Mouse (Mus musculus) cerebellum, adult 9-11 months (tissue): ENCODE measurements around the gene Asb18.

Source experiments
- DNase-seq: peaks from one replicate; pipeline ENCODE4 v3.0.0; 2022

Asb18 gene

DNA sequence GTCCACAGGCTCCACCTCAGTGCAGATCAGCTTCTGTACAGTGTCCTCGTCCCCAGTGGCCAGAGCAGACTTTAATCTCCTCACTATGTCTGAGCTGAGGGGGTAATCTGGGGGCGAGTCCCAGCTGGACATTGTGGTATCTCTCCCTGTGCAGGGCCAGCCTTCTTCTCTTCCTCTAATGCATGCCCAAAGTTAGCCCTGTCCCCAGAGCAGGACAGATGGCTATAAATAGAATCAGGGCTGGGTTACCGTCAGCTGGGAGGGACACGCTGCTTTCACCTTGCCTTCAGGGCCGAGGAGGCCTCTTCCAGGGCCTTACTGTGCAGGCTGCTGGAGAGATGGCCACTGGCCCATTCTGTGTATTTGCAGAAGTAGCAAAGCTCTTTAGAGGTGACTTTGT is at the start of gene Asb18:
Asb18 (minus strand) TSS at position 221 of the 400 bp plus-strand sequence.
- peak; percentile 62 for DNase-seq

DNA sequence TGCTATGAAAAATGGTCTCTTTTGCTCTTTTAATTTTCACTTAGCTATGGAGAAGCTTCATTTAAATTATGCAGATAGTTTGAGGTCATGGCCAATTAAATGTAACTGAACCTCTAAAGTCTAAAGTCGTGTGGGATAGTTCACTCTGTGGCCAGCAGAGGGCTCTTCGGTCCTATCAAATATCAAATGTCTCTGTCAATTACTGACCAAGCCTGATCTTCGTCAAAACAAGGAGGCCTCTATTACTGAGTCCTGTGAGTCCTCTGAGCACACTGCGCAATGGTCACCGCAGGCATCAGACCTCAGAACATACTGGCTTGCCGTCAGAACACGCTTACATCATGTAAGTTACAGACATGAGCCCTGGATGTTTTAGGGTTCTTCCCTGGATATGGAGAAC is 46.1 kb upstream of the Asb18 start:
- DNase-seq = peak; percentile 28

DNA sequence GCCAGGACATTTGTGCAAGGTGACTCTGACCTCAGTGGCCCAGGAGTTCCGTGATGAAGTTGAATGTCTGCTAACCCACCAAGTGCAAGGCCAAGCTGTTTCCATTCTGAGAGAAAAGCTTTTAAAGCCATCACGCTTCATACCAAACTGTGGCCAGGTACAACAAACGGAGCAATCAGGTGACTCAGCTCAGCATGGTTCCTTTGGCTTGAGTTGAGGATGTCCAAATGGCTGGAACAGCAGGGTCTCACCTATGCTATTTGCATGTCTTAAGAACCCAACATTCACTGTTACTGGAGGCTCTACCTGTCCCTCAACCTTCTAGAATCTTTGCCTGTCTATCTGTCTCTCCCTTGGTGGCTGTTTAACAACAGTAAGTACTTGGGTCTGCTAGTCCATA is 45.6 kb upstream of the Asb18 start:
- DNase-seq = no peak

DNA sequence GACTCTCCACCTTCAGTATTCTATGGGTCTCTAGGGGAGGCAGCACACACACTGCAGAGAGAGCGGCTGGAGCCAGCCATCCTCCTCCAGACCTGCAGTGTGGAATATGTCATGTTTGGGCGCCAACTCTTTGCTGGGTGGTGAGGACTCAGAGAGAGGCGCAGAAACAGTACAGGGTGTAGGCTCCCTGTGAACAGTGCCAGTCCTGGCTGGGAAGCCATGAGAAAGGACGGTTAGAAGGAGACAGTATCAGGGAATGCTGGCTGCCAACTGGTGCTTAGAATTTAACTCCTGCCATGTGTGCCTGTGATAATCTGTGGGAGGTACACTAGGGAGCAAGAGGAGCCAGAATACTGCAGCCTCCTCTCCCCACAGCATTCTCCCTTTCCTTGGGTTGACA is 40.5 kb upstream of the Asb18 start:
- DNase-seq = no peak

DNA sequence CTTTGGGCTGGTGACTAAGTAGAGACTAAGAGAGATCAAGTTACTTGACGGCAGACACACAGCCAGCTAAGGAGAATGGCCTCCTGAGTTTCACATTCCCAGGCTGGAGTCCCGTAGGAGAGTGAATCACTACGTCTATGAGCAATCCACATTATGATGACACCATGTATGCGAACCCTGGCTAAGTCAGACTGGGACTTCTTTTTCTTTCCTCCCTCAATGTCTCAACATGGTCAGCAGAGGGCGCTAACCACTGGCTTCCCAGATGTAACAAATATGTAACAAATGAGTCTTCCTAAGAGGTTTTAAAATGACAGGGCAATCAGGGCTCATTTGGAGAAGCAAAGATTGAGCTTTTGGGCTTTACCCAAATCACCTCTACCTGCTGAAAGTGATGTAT is 36.9 kb upstream of the Asb18 start:
- peak; percentile 20 for DNase-seq

DNA sequence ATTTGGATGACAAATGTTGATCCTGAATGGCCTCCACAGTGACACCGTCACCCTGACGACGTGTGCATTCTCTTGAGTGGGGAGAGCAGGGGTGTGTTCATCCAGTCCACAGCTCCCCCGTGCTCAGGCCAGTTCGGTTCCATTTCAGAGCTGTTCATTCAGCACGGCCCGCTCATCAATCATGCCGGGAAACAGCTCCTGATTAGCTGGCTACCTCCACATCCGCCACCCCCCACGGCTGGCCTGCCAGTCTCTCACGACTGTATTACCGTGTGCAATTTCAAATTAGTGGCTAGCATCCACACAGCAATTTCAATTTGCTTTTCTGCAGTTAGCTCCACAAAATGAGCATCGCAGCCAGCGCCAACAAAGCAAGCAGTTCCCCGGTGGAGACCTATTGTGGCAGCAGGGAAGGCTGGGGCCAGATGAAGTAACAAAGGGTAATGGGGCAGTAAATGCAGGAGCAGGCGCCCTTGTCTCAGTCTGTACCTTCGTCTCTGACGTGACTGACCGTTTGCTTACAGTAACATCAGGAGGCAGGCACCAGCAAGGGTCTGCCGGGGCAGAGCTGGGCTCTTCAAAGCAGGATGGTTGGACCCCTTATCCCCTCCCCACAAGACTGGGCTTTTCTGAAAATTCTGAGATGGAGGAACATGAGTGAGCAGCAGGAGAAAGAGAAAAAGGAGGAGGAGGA is 35.7 kb upstream of the Asb18 start:
- DNase-seq = no peak

DNA sequence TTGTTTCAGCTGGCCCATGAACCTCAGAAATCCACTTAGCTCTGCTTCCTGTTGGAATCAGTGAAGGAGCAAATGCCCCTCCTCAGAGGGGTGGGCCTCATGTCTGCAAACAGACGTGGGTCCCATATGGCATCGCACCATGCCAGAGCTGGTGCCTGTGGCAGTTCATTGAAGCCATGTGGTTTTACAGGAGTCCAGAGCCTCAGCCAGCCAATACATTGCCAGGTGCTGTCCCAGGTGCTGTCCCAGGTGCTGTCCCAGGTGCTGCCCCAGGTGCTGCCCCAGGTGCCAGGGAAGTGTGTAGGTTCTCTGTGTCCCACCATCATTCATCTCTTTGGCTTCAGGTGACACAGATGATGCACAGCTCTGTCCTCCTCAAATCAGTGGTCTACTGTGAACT is 13.8 kb upstream of the Asb18 start:
- DNase-seq = no peak

DNA sequence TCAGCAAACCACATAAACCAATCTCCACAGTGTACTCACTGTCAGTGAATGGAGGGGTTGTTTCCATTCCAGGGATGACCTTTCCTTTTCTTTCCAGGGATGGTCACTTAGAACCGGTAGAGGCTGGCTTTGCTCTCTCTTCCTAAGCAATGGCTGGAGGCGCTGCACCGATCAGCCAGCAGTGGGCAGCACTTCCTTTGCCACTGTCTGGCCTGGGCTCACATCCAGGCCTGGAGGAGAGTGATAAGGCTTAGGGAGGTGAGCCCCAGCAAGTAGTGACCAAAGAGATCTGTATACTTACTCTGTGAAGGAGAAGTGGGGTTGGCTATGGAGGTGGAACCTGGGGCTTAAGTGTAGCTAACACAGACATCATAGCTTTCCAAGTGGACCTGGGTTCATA is 12.5 kb upstream of the Asb18 start:
- DNase-seq = no peak

DNA sequence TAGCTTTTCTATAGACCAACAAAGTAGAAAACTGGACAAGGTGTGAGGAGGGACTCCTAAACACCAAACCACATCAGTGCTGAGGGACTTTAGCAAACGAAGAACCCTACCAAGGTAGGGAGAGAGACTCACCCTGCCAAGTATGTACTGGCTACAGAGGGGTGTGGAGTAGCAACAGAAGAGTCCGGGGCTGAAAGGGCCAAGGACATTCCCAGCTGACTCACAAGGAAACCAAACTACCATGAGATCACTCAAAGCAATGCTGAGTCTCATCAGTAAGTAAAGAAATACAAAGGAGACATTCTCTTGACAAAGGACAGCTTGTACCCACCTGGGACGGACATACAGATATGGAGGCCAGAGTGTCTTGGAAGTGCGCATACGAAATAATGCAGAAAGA is 5.9 kb upstream of the Asb18 start:
- no peak for DNase-seq

DNA sequence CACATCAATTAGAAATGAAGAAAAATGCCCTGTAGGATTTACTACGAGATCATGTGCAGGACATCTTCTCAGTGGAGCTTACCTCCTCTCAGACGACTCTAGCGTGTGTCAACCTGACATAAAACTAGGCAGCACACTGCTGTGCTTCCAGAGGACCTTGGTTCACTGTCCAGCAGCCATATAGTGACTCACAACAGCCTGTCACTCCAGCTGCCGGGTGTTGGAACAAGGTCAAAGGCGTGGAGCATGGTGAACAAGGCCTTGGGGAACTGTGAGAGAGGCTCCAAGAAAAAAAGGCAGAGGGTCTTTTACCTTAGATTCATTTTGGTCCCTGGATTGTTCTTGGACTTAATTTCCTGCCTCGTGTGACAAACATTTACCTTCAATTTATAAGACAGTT is 3.6 kb upstream of the Asb18 start:
- no peak for DNase-seq

DNA sequence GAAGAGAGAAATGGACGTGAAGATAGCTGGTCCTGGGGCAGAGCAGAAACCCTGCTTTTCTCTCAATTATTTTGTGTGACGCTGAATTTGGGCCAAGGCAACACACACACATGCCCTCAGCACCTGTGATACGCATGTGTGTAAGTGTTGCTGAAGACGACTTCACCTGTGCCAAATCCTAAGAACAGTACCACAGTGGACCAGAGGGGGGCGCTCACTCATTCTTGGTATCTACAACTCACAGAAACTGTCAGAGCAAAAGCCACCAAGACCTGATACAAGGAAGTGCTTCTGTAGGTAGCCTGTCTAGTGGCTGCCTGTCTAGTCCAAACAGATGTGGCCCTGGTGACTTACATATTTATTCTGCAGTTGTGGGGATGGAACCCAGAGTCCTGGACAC is 1.2 kb downstream of the Asb18 start:
- DNase-seq = peak; percentile 21

DNA sequence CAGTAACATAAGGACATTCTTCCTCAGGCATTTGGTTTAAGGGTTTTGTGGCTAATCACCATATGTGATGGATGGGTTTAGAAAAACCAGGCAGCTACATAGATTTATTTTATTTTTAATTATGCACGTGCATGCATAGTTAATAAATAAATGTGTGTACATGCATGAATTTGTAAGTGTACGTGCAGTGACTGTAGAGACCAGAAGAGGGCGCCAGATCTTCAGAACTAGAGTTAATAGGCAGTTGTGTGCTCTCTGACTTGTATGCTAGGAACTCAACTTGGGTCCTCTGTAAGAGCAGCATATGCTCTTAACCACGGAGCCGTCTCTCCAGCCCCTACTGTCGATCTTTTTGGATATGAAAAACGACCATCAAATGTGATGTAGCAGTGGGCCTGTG is 1.6 kb downstream of the Asb18 start:
- no peak for DNase-seq

DNA sequence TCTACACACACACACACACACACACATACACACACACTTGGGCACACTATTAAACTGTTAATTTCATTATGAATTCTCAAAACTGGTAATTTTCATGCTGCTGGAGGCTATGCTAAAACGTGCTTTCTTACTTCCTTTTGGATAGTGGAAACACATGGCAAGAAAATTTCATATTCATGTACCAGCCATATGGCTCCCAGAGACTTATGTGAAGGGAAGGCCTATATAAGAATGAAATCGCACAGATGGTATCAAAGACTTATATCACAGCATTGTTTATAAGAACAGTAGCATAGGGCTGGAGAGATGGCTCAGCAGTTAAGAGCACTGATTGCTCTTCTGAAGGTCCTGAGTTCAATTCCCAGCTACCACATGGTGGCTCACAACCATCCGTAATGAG is 2.3 kb downstream of the Asb18 start:
- no peak for DNase-seq

DNA sequence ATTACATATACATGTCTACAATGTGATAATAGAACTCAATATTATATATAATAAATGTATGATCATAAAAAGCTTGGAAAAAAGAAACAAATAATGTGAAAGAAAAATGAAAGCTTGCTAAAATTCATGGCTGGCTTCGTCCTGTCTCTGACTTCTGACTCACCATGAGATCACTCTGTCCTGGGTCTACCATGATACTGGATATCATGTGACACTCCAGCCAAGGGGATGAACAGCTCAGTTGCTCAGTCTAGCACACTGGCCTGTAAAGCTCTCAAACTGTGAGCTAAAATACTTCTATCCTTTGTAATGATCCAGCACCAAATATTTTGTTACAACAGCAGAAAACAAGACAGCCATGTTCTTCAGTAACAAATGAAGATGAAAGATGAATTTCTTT is 4.4 kb downstream of the Asb18 start:
- no peak for DNase-seq

DNA sequence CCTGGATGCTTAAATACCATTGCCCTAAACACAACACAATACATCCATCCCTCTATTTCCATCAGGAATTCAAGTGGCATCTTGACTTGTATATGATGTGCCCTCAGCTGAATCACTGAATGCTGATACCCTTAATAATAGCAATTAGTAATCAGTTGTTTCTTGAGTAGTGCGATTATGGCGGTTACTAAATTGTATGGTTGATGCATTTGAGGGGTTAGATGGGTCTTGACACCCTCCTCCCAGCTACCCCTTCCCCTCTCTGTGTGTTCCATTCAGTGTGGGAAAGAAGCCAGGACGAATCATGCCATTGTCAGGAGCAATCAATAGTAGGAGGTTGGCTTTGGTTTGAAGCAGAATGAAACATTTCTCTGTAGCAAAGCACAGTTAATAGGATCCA is 5.3 kb downstream of the Asb18 start:
- no peak for DNase-seq

DNA sequence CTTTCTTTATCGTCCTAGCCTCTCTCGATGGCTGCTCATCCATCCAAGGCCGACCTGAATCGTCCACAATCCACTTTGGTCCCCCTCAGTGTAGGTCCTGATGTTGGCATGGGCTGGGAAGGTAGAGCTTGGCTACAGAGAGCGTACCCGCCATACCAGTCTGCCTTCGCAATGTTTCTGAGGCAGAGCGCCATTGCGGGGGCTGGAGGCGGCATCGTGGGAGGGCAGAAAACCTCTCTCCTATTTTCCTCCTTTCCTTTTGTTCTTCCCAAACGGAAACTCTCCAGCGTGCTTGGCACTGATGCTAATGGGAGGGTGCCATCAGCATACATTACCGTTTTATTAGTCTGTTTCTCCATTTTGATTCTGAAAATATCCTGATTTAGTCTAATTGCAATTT is 7.8 kb downstream of the Asb18 start:
- no peak for DNase-seq

DNA sequence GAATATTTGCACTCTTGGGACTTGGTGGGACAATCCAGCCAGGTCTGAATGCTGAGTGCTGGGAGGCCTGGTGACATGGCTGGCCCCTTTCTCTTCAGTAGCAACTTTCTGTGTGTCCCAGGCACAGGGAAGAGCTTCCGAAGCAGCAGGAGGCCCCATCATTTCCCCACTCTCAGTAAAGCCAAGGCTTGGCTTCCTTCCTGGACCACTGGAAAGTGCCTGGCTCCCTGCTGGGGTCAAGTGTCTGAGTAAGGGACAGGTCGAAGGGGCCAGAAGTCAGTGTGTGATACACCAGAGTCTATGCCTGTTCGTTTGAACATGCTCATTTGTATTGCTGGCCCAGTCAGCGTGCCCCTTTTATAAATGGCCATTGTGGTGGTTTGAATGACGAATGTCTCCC is 13.5 kb downstream of the Asb18 start:
- DNase-seq = no peak

DNA sequence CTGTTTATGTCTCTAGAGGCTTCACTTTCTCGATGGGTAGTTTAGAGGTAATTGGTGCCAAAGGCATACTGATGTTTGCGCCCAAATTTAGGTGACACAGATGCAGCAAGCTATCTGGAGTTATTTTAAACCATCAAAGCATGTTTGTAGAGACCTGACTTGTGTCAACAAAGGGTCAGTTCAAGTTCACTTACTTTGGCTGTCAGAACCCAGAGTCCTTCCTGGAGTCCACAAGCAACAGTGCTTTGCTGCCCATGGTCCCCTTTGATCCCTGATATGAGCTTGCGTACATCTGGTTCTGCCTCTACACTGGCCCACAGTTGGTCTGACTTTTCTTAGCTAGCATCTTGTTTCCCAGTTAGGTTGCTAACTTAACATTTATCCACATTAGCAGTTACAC is 14.6 kb downstream of the Asb18 start:
- no peak for DNase-seq

DNA sequence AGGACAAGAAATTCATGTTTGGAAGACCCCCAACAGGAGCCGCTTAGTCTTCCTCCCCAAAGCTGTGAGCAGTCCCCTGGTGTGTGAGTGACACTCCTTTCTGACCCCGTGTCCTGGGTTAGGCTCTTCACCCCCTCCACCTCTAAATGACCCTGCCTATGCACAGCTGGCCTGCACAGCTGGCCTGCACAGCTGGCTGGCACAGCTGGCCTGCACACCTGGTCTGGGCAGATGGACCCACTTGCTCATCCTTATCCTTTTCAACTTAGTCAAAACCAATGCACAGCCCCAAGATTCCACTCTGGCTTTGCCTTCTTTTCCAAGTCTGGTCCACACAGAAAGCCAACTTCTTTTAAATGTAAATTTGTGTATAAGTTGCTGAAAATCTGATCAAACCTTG is 15.8 kb downstream of the Asb18 start:
- no peak for DNase-seq

DNA sequence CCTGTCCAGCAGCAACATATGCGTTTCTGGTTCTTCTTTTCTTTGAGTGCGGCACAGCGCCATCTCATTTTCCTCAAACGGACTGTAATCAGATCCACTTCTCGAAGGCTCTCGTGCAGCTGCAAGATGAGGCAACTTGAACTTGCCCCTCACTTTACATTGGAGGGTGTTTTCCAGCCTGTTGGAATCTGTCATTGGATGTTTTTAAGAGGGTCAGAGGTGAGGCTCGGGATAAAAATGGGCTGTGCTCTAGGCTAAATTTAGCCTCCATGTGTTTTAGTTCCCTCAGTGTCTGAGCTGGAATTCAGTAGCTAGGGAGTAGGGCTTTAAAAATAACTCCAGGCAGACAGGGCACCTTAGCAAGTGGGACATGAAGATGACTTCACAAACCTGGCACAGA is 16.4 kb downstream of the Asb18 start:
- no peak for DNase-seq

DNA sequence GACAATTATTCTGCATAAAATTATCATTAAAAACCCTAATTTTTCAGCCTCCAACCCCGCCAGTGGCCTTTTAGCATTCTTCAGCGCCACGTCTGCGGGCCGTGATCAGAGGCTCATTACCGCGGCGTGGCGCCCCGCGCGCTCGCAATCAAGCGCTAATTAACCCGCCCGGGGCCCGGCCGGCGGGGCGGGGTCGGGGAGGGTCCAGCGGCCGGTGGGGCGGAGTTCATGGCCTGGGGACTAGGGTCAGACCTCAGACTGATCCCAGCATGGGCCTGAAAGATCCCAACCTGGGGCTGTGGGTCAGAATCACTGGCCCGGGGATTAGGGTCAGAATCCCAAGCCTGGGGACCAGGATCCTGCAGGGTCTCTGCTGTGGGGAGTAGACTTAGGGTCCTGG is 22.2 kb downstream of the Asb18 start:
- no peak for DNase-seq

DNA sequence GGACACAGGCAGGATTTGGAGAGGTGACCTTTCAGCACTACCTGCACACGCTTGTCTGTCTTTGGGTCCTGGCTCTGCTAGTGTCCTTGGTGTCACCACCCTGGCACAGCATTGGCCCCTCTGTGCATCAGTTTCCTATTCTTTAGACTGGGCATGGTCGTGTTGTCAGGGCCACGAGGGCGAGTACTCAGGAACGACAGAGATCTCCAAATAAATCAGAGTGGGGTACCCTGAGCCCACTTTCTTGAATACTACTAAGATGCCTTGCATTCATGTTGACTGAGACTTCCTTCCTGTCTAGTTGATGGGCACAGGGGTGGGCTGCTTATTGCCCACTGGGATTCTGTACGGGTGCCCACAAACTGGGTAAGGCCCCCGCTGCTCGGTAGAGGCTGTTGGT is 37.2 kb downstream of the Asb18 start:
- DNase-seq = no peak

DNA sequence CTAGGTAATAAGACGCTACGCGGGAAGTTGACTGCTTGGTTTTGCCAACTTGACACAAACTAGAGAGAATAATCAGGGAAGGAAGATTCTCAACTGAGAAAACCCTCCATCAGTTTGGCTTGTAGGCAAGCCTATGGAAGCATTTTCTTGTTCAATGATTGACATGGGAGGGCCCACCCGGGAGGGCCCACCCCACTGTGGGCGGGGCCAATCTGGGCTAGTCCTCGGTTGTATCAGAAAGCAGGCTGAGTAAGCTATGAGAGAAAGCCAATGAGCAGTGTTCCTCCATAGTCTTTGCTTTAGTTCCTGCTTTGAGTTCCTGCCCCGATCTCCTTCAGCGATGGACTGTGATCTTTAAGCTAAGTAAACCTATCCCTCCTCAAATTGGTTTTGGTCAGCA is 38.1 kb downstream of the Asb18 start:
- DNase-seq = no peak

DNA sequence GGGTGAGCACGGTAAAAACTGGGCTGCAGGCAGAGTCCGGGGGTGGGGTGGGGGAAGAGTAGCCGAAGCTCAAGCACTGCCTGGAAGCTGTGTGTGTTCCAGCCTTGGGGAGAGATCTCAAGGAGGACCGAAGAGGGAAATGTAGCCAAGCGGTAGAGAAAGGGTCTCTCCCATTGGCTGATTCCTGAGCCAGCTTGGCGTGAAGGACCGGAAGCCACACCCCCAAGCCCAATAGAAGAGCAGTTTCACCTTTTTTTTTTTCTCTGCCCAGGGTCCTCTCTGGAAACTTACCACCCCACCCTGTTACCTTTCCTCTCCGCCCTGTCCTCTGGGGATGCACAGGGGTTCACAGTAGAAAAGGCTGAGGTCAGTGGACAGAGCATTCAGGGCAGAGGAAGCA is 39.9 kb downstream of the Asb18 start:
- DNase-seq = no peak

DNA sequence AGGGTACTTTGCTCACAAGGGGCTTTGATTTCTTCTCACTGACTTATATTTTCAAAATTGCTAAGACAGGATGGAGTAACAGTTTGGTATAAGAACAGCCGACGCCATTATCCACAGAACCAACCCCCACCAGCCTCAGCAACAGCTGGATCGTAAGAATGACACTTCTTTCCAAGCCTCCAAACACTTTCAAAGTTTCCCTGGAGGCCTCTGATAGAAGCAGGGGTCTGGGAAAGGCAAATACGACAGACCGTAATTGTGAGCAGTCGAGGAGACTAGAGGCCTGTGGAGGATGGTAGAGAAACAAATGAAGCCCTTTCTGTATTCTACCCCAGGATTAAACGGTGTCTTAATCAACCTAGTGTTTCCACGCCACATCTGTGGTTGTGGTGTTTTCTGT is 42.6 kb downstream of the Asb18 start:
- no peak for DNase-seq

DNA sequence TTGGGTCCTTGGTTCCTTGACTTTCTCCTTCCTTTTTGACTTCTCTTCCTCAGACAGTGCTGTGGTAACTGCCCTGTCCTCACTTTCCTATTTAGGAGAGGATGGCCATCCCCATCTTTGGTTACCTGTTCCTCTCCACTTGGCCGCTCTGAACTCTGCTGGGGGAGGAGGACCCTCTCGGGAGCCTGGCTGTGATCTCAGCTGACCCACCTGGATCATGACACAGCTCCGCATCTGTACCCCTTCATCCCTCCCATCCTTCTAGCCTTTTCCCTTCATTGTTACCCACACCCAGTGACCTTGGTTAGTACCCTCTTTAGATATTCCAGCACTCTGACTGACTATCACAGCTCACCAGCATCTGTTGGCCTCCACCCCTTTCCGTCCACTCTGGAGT is 44.8 kb downstream of the Asb18 start:
- peak; percentile 7 for DNase-seq
